Mouse (Mus musculus) testis, postnatal 14 days (tissue): Measurements from ENCODE around the gene Olfr520.
"Not testable (repeated sequence)": the region's sequence is repeated elsewhere in the genome, so short reads cannot be mapped to it uniquely, and the experiment has no call there.

Experiments
- DNase-seq: peaks from one replicate; pipeline ENCODE4 v3.0.0; 2021; ENCODE audit warnings: low spot score

Olfr520 gene

DNA sequence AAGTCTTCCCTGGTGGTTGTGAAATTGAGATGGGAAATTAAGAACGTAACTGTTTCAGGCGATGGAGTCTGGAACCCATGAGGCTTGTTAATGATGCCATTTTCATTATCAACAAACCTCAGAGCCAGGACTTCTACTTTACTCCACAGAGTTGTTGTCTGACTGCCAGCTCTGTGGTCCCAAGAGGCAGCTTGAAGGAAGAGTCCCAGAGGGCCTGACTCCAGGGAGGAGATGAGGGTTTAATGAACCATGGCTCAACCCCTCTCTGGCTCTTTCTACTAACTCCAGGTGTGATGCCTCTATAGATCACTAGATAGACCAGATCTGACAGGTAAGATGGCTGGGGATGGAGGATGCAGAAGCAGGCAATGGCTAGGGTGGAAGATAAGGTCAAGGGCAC is at the start of gene Olfr520:
Gene Olfr520 (plus strand): TSS at position 301 of the 400 bp plus-strand sequence.
- DNase-seq, result no peak

DNA sequence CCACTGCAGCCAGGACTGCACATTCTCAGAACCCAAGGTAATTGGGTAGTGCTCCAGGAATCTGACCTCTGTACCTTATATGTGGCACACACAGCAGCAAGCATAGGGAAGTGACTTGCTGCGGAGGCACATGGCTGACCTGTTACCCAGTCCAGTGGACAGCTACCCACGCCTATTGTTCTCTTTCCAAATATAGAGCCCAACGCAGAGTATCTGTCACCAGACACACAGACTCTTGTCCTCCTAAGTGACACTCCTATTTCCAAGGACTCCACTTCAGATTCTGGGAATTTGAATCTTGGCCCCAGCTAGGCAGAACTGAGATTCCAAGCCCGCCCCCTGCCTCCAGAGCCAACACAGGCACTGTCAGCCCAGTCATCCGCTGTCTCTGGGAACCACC is 49.3 kb upstream of the Olfr520 start:
- no peak for DNase-seq

DNA sequence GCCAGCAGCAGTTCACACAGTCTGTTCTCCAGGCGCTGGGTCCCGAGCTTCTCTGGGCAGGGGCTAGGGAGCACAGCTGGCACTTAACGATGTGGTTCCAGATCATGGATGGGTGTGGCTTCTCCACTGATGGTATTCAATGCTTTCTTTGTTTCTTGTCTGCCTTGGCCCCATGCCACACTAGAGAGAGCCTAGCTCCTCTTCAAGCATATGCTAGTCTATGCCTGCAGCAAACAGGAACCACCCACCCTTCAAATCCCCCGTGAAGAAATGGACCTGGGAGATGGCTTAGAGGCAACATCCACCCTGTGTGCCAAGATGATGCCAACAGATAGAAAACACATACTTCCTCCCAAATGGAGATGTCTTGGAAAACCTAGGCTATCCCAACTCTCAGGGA is 46.0 kb upstream of the Olfr520 start:
- no peak for DNase-seq

DNA sequence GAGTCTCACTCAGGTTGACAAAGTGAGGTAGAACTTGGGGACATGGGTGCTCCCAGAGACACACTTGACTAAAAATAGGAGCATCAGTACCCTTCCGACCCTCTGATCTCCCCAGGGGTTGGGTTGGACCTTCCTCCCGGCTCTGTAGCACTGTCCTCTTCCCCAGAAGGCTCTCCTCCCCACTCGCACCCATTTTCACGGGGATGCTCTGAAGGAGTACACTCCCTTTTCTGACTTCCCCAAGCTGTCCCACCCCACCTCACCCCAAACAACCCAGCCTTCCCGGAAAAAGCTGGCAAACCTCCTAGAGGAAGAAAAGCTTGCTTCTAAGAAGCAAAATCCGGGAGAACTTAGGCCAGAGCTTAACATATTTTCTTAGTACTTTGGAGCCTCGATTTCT is 39.3 kb upstream of the Olfr520 start:
- DNase-seq, result no peak

DNA sequence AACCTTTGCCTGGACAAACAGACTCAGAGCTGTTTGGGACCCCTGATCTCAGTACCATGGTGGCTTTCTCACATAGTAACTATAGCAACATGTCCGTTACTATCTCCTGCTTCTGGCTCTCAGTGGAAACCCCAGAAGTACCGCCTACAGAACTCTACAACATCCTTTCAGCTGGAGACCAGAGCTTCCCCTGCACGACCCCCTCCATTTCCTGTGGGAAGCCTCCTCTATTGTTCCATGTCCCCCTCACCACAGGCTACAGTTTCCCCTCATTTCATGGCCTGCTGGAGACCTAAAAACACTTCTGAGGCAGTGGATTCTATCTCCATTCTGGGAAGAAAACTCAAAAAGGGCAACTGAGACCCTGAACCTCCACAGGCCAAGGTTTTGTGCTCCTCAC is 37.7 kb upstream of the Olfr520 start:
- DNase-seq, result no peak

DNA sequence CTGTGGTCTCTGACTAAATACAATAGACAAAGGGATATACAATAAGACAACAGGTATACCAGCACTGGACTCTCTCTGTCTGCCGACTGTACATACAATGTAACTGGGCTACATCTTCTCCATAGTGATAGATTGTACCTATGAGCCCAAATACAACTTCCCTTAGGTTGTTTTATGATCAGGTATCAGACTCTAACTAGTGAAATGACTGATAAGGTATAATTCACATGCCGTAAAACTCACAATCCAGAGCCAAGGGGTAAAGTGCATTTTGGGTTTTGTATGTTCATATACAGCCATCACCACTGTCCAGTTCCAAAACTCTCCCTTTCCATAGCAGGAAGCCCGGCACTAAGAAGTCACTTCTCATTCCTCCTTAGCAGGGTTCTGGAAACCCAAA is 36.7 kb upstream of the Olfr520 start:
- DNase-seq, result no peak

DNA sequence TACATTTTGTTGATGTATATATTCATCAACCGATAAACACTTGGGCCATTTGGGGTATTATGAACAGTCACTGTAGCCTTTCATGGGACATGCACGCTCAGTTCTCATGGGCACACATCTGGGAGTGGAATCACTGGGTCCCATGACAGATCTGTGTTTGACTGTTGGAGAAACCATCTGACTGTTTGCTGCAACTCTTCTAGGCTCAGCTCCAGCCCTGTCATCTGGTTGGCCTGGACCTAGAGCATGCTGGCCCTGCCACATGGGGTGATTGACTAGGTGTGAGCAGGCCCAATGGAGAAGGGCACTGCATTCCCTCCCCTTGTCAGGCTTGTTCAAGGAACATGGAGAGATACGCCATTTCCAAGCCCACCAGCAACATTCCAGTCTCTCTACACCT is 36.1 kb upstream of the Olfr520 start:
- no peak for DNase-seq

DNA sequence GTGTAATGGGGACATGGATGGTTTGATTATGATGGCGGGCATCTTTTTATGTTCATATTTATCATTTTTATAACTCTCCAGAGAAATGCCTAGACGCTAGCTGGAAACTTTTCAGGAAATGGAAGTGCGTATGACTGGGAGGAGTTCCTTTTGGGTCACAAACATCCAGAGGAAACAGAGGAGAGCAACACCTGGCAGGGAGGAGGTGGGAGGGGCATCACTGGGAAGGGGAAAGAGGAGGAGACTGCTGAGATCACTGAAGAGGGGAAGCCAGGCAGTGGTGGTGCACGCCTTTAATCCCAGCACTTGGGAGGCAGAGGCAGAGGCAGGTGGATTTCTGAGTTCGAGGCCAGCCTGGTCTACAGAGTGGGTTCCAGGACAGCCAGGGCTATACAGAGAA is 35.6 kb upstream of the Olfr520 start:
- not testable (repeated sequence) for DNase-seq

DNA sequence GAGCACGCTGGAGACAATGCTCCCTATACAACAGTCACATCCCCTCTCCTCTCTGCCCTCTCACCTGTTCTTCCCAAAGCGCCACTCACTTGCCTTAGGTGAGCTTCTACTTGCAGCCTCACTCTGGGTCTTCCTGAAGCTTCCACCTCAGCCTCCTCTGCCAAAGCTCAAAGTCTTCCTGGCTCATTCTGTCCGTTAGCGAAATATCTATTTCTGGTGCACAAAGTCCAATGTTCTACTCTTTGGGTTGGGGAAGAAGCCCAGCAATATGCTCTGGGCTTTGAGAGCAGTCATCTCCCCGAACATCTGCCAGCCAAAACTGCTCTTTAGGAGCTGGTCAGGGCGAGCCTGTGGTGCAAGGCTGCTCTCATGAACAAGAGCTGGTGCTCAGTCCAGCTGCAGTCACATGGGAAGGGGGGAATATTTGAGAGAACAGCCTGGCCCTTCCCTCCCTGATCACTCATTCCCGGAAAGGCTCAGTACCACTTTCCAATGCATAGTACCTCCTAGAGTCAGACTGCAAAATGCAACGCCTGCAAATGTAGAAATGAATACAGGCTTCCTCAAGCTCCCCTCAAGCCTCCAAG is 34.5 kb upstream of the Olfr520 start:
- no peak for DNase-seq

DNA sequence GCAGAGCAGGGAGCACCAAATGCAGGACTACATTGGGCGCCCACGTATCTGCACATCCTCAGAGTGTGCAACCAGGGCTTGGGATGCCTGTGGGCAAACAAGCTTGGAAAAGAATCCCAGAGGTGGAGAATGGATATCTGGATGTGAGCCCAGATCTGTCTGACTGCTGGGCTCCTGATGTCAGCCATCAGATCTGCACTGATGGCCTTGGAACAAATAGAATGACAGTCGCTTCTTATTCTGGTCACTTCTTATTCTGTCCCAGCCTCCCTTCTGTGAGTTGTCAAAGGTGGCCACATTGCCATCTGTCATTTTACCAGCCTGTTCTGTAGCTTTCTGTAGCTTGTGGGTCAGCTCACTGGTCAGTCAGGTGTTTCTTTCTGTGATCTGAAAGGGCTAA is 31.5 kb upstream of the Olfr520 start:
- no peak for DNase-seq

DNA sequence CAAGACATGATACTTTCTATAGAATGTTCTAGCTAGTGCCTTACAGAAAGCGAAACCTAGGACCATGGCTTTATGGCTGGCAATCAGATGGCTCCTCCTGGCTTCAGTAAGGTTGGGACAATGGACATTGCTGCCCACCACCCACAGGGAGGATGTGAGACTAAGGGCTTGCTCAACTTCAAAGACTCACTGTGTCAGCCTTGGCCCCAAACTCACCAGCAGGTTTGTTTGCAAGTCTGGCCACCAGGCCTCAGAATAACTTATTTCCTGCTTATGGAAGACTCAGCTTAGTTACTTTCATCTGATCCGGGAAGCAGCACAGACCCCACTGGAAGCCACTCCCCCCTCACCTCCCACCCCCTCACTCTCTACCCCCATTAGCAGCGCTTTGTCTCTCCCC is 31.0 kb upstream of the Olfr520 start:
- no peak for DNase-seq

DNA sequence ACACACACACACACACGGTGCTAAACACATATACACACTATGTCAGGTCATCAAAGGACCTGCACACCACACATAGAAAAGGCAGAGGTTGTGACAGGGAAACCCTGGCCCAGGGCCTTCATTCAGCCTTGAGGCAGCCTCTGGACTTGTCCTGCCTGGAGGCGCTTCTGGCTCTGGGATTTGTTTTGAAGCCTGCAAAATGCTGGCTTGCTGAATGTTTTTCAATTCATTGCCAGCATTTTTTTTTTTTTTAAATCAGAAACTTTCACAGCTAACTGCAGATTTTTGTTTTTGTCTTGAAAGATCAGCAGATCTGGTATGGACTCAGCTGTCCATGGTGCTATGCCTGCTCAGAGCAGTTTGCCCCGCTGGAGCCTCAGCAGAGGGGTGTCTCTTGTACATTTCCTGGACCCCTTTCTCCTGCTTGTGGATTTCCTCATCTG is 30.3 kb upstream of the Olfr520 start:
- DNase-seq, result peak; percentile 41

DNA sequence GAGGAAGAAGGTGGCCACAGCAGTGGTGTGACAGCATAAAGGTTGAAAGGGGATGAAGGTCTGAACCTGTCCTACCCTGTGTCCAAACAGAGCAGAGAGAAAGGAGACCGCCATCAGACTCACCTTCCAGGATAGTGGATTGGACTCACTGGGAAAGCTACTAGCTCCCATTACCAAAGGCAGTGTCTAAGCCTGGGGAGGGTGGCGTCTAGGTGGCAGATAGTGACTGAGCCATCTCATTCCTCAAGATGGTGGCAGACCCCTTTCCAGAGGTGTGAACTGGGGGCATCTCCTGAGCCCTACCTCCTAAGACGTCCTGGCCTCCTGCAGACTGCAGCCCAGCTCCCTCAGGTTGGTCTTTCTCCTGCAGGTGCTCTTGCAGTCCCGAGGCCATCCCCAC is 29.4 kb upstream of the Olfr520 start:
- no peak for DNase-seq

DNA sequence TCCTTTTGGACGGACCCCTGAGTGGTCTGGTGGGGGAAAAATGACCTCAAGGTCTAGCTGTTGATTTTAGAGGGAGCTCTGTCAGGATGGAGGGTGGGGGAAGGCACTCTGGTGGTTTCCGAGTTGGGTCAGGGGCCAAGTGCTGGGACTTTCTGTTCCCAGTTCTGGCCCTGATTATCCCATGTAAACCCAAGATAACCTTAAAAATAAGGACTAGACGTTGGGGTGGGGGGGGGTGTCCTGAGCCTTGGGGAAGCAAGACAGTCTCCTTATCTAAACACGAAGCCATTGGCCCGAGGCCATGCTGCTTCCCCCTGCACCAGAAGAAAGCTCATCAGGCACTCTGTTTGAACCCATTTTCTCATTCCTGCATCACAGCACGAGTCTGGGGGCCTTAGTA is 27.9 kb upstream of the Olfr520 start:
- no peak for DNase-seq

DNA sequence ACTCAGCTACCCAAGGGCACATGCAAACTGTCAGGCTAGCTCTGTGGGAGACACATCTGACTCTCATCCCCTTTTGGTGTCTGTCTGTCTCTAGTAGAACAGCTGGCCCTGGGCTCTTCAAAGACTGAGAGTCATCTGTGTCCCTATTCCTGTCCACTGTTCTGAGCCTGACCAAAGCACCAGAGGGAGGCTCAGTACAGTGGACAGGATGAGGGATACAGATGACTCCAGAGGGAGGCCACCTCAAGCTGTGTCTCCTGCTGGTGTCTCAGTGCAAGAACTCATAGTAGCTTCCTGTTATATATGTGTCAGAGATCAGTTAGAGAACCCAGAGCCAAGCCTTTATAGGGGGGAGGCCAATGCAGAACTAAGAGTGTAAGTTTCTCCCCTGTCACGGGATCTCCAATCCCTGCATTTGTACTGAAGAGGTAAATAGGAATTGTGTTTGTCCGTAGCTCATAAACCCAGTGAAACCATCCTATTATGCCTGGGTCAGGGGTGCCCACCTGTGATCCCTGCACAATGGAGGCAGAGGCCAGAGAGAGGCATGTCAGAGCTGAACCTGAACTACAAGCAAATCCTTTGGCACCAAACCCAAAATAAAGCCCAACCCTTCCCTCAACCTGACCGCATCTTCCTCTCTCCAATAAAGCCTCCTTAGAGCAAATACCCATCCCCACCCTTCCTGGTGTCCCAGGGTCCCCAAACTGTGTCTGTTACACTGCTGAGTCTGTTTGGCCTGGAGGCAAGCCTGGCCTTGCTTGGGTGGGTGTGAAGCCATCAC is 25.1 kb upstream of the Olfr520 start:
- no peak for DNase-seq

DNA sequence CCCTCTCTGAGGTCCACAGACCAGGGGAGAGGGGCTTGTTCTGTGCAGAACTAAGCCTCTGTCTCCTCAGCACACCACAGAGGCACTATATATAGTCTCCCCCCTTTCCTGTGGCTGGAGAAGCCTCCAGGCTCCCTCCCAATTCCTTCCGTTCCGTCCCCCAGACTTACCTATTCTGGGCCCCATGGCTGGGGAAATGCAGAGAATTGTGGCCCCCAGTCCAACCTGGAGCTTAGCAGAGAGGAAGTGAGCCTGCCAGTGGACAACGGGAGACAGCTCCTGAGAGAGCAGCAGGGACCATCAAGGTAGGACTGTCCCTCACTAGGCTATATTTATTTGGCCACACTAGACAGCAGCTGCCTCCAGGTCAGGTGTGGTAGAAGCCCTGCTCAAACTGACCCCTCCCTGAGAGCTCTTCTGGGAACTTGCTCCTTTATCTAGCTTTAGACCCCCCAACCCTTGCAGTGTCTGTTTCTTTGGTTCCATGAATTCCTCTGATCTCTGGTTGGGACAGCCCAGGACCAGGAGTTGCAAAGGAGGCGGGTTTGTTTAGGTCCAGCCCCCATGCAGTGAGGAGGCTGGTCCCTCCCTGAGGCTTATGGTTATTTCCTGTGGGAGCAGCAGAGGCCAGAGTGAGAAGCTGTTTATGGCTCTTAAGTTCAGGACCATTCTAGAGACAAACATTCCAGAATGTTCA is 23.6 kb upstream of the Olfr520 start:
- DNase-seq, result no peak

DNA sequence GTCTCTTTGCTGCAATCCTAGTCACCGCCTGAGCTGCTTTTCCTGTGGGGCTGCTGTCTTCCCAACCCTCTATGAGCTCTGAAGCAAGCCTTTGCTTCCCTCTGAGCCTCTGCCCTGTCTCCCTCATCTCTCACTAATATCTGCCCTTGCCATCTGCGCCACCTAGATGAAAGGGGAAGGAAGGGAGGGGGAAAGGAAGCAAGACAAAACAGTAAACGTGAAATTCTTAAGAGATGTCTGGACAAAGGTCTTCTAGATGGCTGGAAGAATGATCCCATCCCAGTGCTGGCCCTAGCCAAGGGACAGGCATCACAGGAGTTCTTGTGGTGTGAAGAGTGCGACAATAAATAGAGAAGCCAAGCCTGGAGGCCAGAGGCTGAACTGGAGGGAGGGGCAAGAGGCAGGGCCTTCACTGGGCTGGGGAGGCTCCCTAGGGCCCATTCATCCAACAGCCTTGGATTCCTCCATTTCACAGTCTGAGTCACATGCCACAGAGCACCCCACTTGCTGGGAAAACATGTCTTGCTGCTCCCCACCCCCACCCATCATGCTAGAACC is 23.0 kb upstream of the Olfr520 start:
- no peak for DNase-seq

DNA sequence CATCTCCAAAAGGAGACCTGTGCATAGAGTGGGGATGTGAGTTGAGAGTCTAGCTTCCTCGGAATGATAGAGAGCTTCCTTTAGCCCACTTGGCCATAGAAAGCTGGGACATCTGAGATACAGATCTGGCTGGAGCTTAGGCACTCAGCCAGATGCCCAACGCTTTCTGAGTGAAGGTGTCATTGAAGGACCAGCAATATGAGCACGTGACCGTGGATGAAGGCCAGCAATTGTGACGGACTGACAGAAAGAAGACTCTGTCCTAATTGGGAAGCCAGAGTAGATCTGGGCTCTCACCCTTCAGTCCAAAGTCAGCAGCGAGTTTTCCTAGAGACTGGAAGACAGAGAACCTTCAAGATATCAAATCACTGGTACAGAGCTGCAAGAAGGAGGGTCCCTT is 22.4 kb upstream of the Olfr520 start:
- DNase-seq, result no peak

DNA sequence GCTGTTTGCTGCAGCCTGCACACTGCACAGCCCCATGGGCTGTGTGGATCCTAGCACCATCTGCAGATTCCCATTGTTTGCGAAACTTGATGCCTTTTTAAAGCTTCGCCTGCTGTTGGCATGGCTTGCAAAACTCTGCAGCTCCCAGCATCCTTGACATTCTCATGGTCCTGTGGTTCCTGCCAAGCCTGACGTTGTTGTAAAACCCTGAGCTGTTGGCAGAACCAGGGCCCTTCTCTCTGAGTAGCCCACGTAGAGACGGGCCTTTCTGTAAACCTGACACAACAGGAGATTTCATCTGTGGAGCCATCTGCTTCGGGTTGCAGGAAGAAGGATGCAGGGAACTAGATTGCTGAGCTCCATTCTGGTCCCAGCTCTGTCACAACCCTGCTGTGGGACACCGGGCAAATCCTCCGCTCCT is 21.8 kb upstream of the Olfr520 start:
- no peak for DNase-seq

DNA sequence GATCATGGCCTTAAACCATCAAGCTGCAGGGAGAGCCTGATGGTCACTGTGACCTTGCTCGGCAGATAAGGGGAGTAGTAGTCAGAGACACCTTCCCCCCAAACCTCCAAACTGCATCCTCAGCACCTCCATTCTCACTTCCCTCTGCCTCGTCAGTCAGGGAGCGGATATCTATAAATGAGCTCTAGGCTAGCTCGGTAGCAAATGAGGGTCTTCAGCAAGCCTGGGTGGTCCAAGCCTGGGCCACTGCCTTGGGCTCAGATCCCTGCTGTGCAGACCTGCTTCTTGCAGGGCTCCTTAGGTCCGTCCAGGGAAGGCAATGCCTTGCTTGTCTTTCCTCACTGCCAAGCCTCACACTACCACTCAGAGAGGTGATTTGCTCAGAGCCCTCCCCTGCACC is 21.3 kb upstream of the Olfr520 start:
- DNase-seq, result no peak

DNA sequence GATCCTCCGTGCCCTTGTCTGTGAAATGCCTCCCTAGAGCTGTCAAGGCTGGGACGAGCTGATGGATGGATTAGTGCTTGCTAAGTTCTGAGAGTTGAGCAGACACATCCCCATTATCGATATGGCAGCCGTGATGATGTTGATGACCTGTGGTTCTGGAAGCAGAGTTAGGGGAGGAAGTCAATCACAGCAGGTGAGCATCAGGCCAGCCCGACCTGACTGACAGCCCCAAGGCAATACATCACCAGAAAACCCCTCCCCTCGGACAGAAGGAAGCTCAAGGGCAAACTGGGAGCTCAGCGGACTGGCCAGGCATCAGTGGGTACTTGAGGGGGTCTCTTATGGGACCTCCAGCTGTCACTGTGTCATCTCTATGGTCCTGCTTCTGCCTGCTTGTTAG is 20.1 kb upstream of the Olfr520 start:
- DNase-seq, result no peak

DNA sequence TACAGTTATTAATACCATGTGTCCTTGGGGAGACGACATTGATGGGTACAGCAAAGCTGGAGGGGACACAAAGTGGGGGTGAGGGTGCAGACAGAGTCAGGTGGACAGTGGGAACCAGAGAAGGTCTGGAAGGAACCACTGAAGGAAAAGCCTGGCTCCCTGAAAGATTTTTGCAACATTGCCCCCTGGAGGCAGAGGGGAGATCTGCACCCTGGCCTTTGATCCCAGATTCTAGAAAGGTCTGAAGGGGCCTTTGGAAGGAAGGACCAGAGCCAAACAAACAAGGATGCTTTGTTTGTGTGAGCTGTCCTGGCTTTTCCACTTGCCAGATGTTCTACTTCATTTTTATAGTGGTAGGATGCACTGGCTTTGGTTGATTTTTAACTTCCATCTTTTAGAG is 19.6 kb upstream of the Olfr520 start:
- DNase-seq, result no peak

DNA sequence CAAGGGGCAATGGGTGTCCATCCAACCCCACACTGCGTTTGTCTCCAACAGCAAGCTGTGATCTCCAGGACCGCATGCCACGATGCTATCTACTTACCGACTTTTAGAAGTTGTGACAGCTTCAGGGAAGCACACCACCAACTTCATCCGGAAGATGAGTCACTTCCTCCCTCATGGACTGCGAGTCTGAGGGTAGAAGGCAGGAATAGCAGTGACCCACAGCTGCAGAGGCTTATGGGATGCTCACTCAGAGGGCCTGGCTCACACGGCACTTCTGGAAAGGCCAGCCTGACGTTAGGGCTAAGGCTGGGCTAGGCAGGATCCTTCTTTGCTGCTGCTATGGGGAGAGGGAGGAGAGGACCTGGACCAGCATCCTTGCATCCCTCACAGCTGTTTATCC is 18.9 kb upstream of the Olfr520 start, which contains the start of gene Slco2b1:
Gene Slco2b1 (minus strand): TSS at position 175 of the 400 bp plus-strand sequence.
- no peak for DNase-seq
